Mouse (Mus musculus): ENCODE measurements around the gene Kif2c. TPM values are rescaled to one million over a fixed set of nuclear protein-coding genes. Genes with fewer than 3 reads are reported as not detected.

Kif2c gene
- total RNA-seq, 2 experiments from 2014 or later, result 0.35 TPM; not detected in 1

DNA sequence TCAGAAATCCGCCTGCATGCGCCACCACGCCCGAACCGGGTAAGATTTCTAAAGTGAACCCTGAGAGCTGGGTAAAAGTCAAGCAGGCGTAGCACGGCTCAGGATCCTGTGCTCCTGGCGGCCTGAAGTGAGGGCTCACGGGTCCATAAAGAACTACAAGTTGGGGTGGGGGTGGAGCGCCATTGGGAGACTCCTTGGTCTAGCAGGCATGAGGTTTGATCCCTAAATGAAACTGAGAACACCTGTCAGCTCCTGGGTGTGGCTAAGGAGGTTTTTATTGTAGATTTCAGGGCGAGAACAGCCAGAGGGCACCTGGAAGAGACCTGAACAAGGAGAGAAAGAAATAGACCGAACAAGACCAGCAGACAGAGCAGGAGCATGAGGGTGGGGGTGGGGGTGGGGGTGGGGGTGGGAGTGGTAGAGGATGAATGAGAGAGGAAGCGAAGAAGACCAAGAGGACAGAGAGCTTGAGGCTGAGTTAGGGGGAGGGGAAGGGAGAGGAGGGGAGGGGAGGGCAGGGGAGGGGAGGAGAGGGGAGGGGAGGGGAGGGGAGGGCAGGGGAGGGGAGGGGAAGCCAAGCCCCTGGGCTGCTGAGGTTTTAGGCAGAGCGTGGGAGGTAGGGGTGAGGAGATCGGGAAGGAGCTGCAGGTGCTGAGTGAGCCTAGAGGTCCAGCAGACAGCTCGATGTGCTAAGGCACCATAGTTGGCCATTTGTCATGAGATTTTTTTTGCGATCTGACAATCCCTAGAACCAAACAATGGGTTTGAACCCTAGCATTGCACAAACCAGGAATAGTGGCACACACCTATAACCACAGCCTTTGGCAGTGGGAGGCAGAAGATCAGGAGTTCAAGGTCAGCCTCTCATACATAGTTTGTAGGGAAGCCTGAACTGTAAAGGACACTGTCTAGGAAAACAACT is 43.9 kb downstream of the Kif2c start:
- DNase-seq (ENCODE audit: low spot score in 2 of 2), result no peak

DNA sequence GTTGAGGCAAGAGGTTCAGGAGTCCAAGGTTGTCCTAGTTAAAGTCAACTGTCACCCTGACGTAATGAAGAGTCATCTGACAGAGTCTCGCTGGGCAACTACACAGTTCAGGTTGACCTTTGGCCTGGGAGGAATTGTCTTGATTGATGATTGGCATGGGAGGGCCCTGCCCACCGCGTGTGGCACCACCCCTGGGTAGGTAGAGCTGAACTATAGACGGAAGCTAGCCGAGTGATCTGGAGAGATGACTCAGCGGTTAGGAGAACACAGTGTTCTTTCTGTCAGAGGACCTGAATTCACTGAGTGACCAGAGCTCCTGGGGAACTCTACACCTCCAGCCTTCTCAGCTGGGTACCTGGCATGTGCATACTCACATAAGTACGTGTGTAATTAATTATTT is 46.4 kb downstream of the Kif2c start:
- DNase-seq (ENCODE audit: low spot score in 2 of 2), result no peak

- DNase-seq (ENCODE audit: low spot score in 2 of 2), result no peak
These were observed 47.8 kb downstream of the Kif2c start for GRCm38 (mm10) chr4:117134601-117134995.

- DNase-seq (ENCODE audit: low spot score in 2 of 2), result peak; percentile 95 to 99
These were observed 48.4 kb downstream of the Kif2c start, which contains the start of gene Plk3 for GRCm38 (mm10) chr4:117133817-117134600. Plk3 (minus strand) TSS chr4:117133963.

DNA sequence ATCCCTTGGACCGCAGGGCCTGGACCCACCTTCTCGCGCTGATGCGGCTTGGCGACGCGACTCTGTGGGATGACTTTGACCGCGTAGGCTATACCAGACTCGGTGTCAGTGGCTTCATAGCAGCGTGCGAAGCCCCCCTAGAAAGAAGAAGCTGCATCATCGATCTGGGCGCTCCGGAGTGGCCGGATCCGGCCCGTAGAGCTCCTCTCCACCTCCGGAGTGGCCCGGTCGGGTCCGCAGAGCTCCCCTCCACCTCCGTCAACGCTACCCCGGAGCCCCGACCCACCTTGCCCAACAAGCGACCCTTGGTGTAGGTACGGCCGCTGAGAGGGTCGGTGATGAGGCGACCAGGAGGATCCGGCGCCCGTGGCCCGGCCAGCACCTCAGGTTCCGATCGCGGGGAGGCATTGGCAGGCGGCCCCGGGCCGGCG is 49.1 kb downstream of the Kif2c start:
- no peak for DNase-seq (ENCODE audit: low spot score in 2 of 2)

DNA sequence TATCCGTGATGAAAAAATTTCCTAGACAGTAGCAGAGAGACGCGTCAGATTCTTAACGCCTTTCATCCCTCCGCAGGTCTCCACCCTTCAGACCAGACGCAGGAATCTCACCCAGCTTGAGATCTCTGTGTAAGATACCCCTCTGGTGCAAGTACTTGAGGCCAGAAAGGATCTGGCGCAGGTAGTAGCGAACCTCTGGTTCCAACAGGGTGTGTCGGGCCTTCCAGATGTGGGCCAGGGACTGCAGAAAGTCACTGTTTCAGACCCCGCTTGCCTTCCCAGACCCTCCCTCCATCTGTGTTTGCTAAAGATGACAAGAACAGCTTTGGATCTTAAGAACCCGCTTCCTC is 49.7 kb downstream of the Kif2c start:
- DNase-seq (ENCODE audit: low spot score in 2 of 2), result no peak

DNA sequence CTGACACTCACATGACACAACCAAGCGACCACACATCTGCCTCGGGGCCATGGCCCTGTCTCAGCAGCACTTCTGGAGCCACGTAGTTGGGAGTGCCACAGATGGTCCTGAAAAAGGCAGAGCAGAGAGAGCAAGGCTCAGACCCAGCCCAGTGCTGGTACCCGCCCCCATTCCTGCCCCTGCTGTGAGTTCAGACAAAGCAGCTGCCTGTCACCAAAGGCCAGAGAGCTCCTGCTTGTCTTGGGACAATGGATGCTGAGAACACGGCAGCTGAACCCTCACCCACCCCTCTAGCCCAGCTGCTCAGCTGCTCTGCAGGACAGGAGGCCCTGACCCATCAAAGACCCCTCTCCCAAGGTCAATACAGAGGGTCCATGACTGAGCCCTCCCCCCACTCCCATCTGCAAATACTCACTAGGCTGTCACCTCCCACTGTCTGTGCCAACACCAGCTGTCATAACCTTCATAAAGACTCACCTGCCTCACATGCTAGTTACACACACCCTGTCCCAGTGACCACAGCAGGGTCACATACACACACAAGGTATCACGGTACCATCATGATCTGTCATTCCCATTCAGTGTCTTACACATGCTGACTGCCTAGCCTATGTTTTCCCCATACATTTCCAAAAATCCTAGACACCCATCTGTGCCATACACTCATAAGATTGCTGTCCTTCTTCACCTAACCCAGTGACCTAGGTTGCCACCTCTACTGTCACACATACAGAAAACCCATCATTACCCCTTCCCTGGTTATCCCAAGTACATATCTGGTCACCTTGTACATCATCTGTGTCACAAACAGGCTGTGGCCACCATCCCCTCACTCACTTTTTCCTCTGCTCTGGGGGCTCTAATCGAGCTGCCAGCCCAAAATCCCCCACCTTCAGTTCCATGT is 50.3 kb downstream of the Kif2c start:
- no peak for DNase-seq (ENCODE audit: low spot score in 2 of 2)

- DNase-seq (ENCODE audit: low spot score in 2 of 2), result no peak
These were observed 51.2 kb downstream of the Kif2c start for GRCm38 (mm10) chr4:117131198-117131597.

- DNase-seq (ENCODE audit: low spot score in 2 of 2), result no peak
These were observed 51.6 kb downstream of the Kif2c start for GRCm38 (mm10) chr4:117130790-117131189.

- no peak for DNase-seq (ENCODE audit: low spot score in 2 of 2)
These were observed 54.3 kb downstream of the Kif2c start for GRCm38 (mm10) chr4:117127991-117128686.

DNA sequence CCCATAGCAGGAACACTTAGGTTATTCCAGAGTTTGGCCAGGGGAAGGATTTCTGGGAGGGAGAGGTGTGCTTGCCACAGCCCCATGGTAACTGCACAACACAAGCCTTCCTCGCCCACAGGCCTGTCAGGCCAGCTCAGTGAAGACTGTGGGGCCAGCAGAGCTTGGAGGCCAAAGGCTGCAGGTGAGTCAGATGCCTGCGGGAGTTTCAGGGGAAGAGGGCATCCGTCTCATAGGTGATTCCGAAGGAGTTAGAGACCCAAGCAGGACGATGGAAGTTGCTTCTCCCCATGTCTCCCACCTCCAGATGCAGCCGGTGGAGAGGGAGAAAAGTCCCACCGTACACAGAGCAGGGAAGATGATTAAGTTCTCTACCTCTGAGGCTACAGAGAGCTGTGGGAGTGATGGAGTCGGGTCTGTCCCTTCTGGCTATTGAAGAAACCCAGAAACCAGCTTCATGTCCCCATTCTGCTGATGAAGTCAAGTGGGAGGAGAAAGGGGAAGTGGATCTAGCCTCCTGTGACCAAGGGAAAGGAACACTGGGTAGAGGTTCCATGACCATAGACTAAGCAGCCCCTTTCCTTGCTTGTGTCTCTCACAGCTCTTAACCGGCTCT is 55.7 kb downstream of the Kif2c start, which contains the start of gene Tctex1d4:
Gene Tctex1d4 (plus strand): TSS at position 120 of the 616 bp plus-strand sequence.
- no peak for DNase-seq (ENCODE audit: low spot score in 2 of 2)

DNA sequence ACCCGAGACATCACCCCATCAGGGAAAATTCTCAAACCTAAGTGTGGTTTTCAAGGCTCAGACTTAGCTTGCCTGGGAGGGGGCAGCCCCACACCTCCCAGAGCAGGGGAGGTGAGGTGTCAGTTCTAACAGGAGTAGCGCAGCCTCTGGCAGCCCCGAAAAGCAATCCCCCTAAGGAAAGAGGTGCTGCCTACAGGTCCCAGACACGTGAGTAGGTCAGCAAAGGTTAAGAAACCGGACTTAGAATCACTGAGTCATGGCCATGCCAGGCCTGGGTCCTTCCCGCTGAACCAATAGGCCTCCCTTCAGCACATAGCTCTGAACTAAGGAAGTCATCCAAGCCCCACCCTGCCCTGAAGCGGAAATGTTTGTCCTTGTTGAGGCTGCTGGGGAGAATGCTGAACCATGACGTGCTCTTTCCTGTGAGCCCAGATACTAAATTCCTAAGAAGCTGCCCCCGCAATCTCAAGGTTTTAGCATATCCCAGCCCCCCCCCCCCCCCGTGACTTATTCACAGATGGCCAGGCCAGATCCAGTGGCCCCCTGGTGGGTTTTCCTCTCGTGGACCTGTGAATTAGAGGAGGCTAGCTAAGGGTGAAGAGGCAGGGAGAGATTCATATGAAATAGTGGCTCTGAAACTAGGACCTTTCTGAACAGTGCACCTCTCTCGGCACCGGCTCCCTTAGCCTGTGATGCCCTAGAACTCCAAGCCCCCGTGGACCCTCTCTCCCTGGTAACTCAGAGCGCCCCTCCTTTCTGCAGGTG is 56.3 kb downstream of the Kif2c start:
- no peak for DNase-seq (ENCODE audit: low spot score in 2 of 2)

DNA sequence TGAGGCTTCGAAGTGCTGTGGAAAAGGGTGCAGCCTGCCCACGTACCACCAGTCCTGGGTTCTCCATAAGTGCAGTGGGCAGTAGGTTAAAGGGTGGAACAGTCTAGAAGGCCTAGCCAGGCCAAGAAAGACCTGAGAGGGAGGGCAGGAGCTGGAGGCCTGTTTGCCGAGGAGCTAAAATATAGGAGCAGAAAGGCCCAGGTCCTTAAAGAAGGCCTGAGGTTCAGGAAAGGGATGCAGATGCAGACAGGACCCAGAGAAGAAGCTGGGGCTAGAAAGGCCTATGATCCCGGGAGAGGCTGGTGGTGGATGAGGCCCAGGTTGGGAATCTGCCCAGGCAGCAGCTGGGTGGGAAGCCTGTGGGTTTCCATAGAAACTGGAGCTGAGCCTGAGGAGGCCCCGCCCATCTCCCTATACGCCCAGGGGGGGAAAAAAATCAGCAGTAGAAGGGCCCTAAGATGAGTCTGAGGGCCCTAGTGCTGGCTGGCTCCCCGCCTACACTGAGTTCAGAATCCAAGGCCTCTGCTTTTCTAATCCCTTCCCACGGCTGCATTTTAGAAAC is 57.0 kb downstream of the Kif2c start, which contains the start of gene Btbd19:
Gene Btbd19 (minus strand): TSS at position 378 of the 562 bp plus-strand sequence.
- DNase-seq (ENCODE audit: low spot score in 2 of 2), result peak; percentile 71 to 86

DNA sequence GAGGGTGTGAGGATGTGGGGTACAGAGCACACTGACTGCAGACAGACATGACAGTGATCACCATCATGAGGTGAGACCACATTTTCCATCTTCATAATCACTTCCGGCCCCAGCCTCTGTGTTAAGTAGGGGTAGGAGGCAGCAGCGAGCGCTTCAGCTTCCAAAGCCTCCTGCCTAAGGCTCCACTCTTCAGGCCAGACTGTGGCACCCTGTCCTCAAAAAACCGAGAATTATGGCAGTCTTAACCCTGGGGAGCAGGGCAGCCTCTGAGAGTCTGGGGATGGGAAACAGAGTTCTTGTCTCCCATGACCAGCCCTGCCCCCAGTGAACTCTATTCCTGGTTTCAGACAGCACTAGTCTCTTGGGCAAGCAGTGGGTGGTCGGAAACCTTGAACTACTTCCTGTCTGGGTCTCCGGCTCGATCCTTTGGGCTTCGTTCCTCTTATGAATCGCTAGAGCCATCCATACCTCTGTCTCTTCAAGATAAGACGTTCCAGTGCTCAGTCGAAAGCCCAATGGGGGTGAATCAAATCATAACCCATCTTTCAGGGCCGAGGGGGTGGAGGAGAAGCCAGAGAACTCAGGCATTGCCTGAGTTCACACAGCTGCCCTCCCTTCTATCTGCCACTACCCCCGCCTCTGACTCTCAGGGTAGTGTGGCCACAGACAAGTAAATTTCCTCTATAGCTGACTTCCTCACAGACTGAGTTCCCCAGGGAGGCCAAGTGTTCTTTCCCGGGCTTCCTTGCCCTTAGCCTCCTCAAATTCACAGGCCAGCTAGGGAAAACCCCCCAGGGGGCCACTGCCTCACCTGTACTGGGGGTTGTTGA is 57.7 kb downstream of the Kif2c start:
- no peak for DNase-seq (ENCODE audit: low spot score in 2 of 2)

DNA sequence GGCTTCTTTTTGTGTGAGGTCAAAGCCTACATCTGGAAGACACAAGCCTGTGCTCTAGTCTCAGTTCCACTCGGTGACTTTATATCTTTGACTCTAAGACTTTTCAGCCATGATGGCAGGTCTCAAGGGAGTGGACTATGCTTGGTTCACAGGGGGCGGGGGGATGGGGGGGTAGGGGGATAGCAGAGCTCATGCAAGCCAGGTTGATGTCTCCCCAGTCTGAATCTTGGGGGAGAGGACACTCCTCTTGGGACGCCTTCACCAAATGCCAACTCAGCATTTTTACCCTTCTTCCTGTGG is 58.3 kb downstream of the Kif2c start:
- DNase-seq (ENCODE audit: low spot score in 2 of 2), result no peak

- no peak for DNase-seq (ENCODE audit: low spot score in 2 of 2)
These were observed 58.8 kb downstream of the Kif2c start for GRCm38 (mm10) chr4:117123546-117124217.

DNA sequence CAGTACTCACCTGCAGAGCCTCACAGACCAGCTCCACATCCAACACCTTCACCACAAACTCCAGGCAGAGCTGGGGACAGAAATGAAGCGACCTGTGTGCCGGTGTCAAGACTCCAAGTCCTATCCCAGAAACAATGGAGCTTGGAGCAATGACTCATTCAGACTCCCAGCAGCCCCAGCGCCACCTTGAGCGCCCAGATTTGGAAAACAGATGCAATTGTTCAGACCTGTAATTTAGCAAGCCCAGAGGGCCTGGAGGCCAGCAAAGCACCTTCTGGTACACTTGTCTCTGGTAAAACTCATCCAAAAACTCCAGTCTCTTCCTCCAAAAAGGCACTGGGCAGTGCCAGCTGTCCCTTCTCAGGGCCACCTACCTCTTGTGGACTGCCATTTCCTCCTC is 60.2 kb downstream of the Kif2c start:
- DNase-seq (ENCODE audit: low spot score in 2 of 2), result no peak

Measured in layer of hippocampus, adult 18-20 months (tissue).